Mouse (Mus musculus): ENCODE measurements around the gene Ulk2.

DNA sequence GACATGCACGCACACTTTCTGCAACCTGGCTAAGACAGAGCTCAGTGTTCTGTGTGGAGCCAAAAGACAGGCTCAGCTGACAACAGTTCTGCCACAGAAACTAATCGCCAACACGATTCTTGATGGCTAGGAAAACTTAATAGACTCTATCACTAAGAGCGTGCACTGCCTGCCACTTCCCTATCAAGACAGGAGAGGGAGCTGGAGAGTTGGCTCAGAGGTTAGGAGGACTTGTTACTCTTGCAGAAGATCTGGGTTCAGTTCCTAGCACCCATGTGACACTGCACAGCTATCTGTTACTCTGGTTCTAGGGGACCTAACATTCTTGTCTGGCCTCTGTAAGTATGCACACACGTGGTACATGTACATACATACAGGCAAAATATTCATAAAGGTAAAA, 103.3 kb downstream of the Ulk2 start:
- no peak for TF ChIP-seq MAX (IDR thresholded peaks at IDR 0.05; ENCODE audit: low read length)
- TF ChIP-seq TAL1 (IDR thresholded peaks at IDR 0.05; ENCODE audit: low read length) = no peak
- TF ChIP-seq MYC (IDR thresholded peaks at IDR 0.05; ENCODE audit: low read depth, low read length) = no peak
- no peak for TF ChIP-seq EP300 (IDR thresholded peaks at IDR 0.05; ENCODE audit: low read depth in 1 of 2, low read length in 2 of 2)
- TF ChIP-seq POLR2A (IDR thresholded peaks at IDR 0.05; ENCODE audit: control insufficient read depth in 1 of 2, insufficient read depth in 1 of 2, low read depth in 1 of 2, low read length in 2 of 2, poor library complexity in 1 of 2) = no peak
- TF ChIP-seq CHD2 (IDR thresholded peaks at IDR 0.05; ENCODE audit: low read length) = no peak
- TF ChIP-seq CTCF (IDR thresholded peaks at IDR 0.05 in 2 of 3, conservative IDR thresholded peaks at IDR 0.05 in 1 of 3; ENCODE audit: control insufficient read depth in 1 of 3, insufficient read depth in 1 of 3, low read depth in 2 of 3, low read length in 3 of 3, poor library complexity in 1 of 3, severe bottlenecking in 1 of 3) = peak; percentile 55 to 93 (median 89)
- no peak for TF ChIP-seq NRF1 (IDR thresholded peaks at IDR 0.05; ENCODE audit: insufficient read depth, low read depth, low read length, poor library complexity, severe bottlenecking)
- no peak for TF ChIP-seq GATA1 (IDR thresholded peaks at IDR 0.05; ENCODE audit: low read depth, low read length)
- 0 out of 2 replicates have a peak, but pooled peaks have one; percentile 21 for TF ChIP-seq HCFC1 (IDR thresholded peaks at IDR 0.05; ENCODE audit: low read depth, low read length)
- no peak for TF ChIP-seq TCF12 (IDR thresholded peaks at IDR 0.05; ENCODE audit: low read depth, low read length)
- TF ChIP-seq MXI1 (IDR thresholded peaks at IDR 0.05; ENCODE audit: low read depth, low read length) = 0 out of 2 replicates have a peak, but pooled peaks have one; percentile 12
- TF ChIP-seq NELFE (IDR thresholded peaks at IDR 0.05; ENCODE audit: low read depth, low read length) = no peak

Measured in MEL (cell line).